Mouse (Mus musculus) myocyte (in vitro differentiated cells): ENCODE measurements around the gene Syde2. TPM values are rescaled to one million over a fixed set of nuclear protein-coding genes. Genes with fewer than 3 reads are reported as not detected.

ENCODE experiments used
- H3K27me3 ChIP-seq: one replicate; pipeline ENCODE4 v1.6.1; 2011; ENCODE audit not compliant: control insufficient read depth, insufficient read depth, insufficient read length
- H3K36me3 ChIP-seq: one replicate; pipeline ENCODE4 v1.6.1; 2011; ENCODE audit not compliant: control insufficient read depth, insufficient read depth
- H3K4me2 ChIP-seq: one replicate; pipeline ENCODE4 v1.6.1; 2011; ENCODE audit warnings: low read depth, control low read depth
- H3K4me3 ChIP-seq: one replicate; pipeline ENCODE4 v1.5.1; 2011; ENCODE audit warnings: mild to moderate bottlenecking, control low read depth, moderate library complexity
- H3K79me2 ChIP-seq: one replicate; pipeline ENCODE4 v1.6.1; 2011; ENCODE audit not compliant: control insufficient read depth, insufficient read depth
- H3ac ChIP-seq: one replicate; pipeline ENCODE4 v1.6.1; 2011; ENCODE audit not compliant: control insufficient read depth, insufficient read length
- CEBPB ChIP-seq: IDR thresholded peaks from 2 replicates; pipeline ENCODE4 v1.6.1; 2011; ENCODE audit warnings: mild to moderate bottlenecking, moderate library complexity; ENCODE audit not compliant: poor library complexity, insufficient read depth, severe bottlenecking
- E2F4 ChIP-seq: IDR thresholded peaks from one replicate; pipeline ENCODE4 v1.6.1; 2011; ENCODE audit warnings: mild to moderate bottlenecking, control low read depth, moderate library complexity; ENCODE audit not compliant: insufficient read depth
- MAX ChIP-seq: IDR thresholded peaks from one replicate; pipeline ENCODE4 v1.6.1; 2011; ENCODE audit warnings: low read depth, mild to moderate bottlenecking, control low read depth
- MYOD1 ChIP-seq, 3 experiments: IDR thresholded peaks; one replicate each; pipeline ENCODE4 v1.6.1; 2011; ENCODE audit warnings: control low read depth in 2 of 3, low read depth in 2 of 3, mild to moderate bottlenecking in 2 of 3, moderate library complexity in 1 of 3; ENCODE audit not compliant: insufficient read length in 2 of 3, control insufficient read depth in 1 of 3
- MYOG ChIP-seq, 3 experiments: IDR thresholded peaks; one replicate each; pipeline ENCODE4 v1.6.1; 2011; ENCODE audit warnings: control low read depth in 2 of 3, low read depth in 2 of 3, mild to moderate bottlenecking in 2 of 3; ENCODE audit not compliant: insufficient read length in 2 of 3, control insufficient read depth in 1 of 3, insufficient read depth in 1 of 3
- POLR2A ChIP-seq: IDR thresholded peaks from one replicate; pipeline ENCODE4 v1.6.1; 2011; ENCODE audit warnings: low read depth, mild to moderate bottlenecking, control low read depth, moderate library complexity; ENCODE audit not compliant: insufficient read length
- POLR2AphosphoS2 ChIP-seq: IDR thresholded peaks from one replicate; pipeline ENCODE4 v1.6.1; 2011; ENCODE audit warnings: low read depth, control low read depth; ENCODE audit not compliant: insufficient read length
- REST ChIP-seq: IDR thresholded peaks from one replicate; pipeline ENCODE4 v1.6.1; 2011; ENCODE audit warnings: mild to moderate bottlenecking, control low read depth, moderate library complexity; ENCODE audit not compliant: insufficient read depth, insufficient read length
- SRF ChIP-seq: IDR thresholded peaks from one replicate; pipeline ENCODE4 v1.6.1; 2011; ENCODE audit warnings: low read depth; ENCODE audit not compliant: control insufficient read depth, insufficient read length
- TCF12 ChIP-seq: IDR thresholded peaks from one replicate; pipeline ENCODE4 v1.6.1; 2011; ENCODE audit warnings: mild to moderate bottlenecking, control low read depth; ENCODE audit not compliant: poor library complexity, insufficient read depth, severe bottlenecking
- TCF3 ChIP-seq: IDR thresholded peaks from one replicate; pipeline ENCODE4 v1.6.1; 2011; ENCODE audit warnings: low read depth, control low read depth; ENCODE audit not compliant: insufficient read length
- USF1 ChIP-seq: IDR thresholded peaks from one replicate; pipeline ENCODE4 v1.6.1; 2011; ENCODE audit warnings: low read depth, mild to moderate bottlenecking, control low read depth, moderate library complexity
- polyA plus RNA-seq: library from polyadenylated mRNA; unstranded; fragments of >200 nt; fragmentation: generic; extraction: Trizol; gene quantifications from one replicate; pipeline ENCODE4 v1.2.1, GENCODE M21; 2012; ENCODE audit warnings: missing spikeins

Gene Syde2
- polyA plus RNA-seq, 1 experiment, result 0.73 TPM

GRCm38 (mm10) chr3:146053082-146053814 is 65.6 kb downstream of the Syde2 start:
- no peaks in the 10 kb centered on the region for H3K36me3 ChIP-seq
- no peak overlapping the region for H3ac ChIP-seq
- no peak overlapping the region for H3K4me2 ChIP-seq
- peaks cover 8% of the 10 kb centered on the region for H3K27me3 ChIP-seq
- TF ChIP-seq TCF12, result no peak
- no peak overlapping the region for H3K4me3 ChIP-seq
- no peaks in the 10 kb centered on the region for H3K79me2 ChIP-seq

- Histone ChIP-seq H3K4me3 (no peak overlapping the region), H3ac (no peak overlapping the region), H3K79me2 (no peaks in the 10 kb centered on the region), H3K4me2 (no peak overlapping the region), H3K36me3 (no peaks in the 10 kb centered on the region), H3K27me3 (peaks cover 8% of the 10 kb centered on the region)
- no peak for TF ChIP-seq E2F4
Observed at GRCm38 (mm10) chr3:146053873-146054272, 66.2 kb downstream of the Syde2 start.

- TF ChIP-seq MYOG (IDR thresholded peaks at IDR 0.05; ENCODE audit: control insufficient read depth in 1 of 3, insufficient read depth in 1 of 3, insufficient read length in 2 of 3, low read depth in 2 of 3) (no peak), TCF3 (no peak), POLR2AphosphoS2 (no peak), REST (no peak), USF1 (no peak), MAX (no peak), TCF12 (no peak), CEBPB (no peak), E2F4 (no peak), MYOD1 (IDR thresholded peaks at IDR 0.05; ENCODE audit: control insufficient read depth in 1 of 3, insufficient read length in 2 of 3, low read depth in 2 of 3) (no peak), POLR2A (no peak), SRF (no peak)
- H3K79me2 ChIP-seq, result no peaks in the 10 kb centered on the region
- H3K4me2 ChIP-seq, result no peak overlapping the region
- H3ac ChIP-seq, result no peak overlapping the region
- no peak overlapping the region for H3K4me3 ChIP-seq
- H3K36me3 ChIP-seq, result no peaks in the 10 kb centered on the region
- peaks cover 8% of the 10 kb centered on the region for H3K27me3 ChIP-seq
Observed at GRCm38 (mm10) chr3:146057131-146057530, 69.5 kb downstream of the Syde2 start.

- no peak overlapping the region for H3ac ChIP-seq
- H3K79me2 ChIP-seq, result no peaks in the 10 kb centered on the region
- H3K27me3 ChIP-seq, result peaks cover 8% of the 10 kb centered on the region
- no peaks in the 10 kb centered on the region for H3K36me3 ChIP-seq
- H3K4me3 ChIP-seq, result no peak overlapping the region
- H3K4me2 ChIP-seq, result no peak overlapping the region
- TF ChIP-seq MAX, result no peak
- no peak for TF ChIP-seq TCF12
- TF ChIP-seq REST, result no peak
- TF ChIP-seq POLR2A, result no peak
- no peak for TF ChIP-seq POLR2AphosphoS2
Observed at GRCm38 (mm10) chr3:146058263-146058662, 70.6 kb downstream of the Syde2 start.

GRCm38 (mm10) chr3:146059356-146059926 is 71.8 kb downstream of the Syde2 start:
- H3K79me2 ChIP-seq, result no peaks in the 10 kb centered on the region
- no peak overlapping the region for H3K4me2 ChIP-seq
- no peak overlapping the region for H3K4me3 ChIP-seq
- no peaks in the 10 kb centered on the region for H3K36me3 ChIP-seq
- no peak overlapping the region for H3ac ChIP-seq
- peaks cover 8% of the 10 kb centered on the region for H3K27me3 ChIP-seq
- TF ChIP-seq MAX (no peak), POLR2AphosphoS2 (no peak), MYOG (IDR thresholded peaks at IDR 0.05; ENCODE audit: control insufficient read depth in 1 of 3, insufficient read depth in 1 of 3, insufficient read length in 2 of 3, low read depth in 2 of 3) (no peak)

GRCm38 (mm10) chr3:146063146-146063545 is 75.5 kb downstream of the Syde2 start:
- H3K36me3 ChIP-seq, result no peaks in the 10 kb centered on the region
- no peak overlapping the region for H3ac ChIP-seq
- no peak overlapping the region for H3K4me3 ChIP-seq
- TF ChIP-seq TCF12 (no peak), SRF (no peak), MYOG (IDR thresholded peaks at IDR 0.05; ENCODE audit: control insufficient read depth in 1 of 3, insufficient read depth in 1 of 3, insufficient read length in 2 of 3, low read depth in 2 of 3) (no peak), POLR2AphosphoS2 (no peak), MAX (no peak), TCF3 (no peak), CEBPB (no peak), POLR2A (no peak), REST (no peak), USF1 (no peak), E2F4 (no peak), MYOD1 (IDR thresholded peaks at IDR 0.05; ENCODE audit: control insufficient read depth in 1 of 3, insufficient read length in 2 of 3, low read depth in 2 of 3) (no peak)
- no peaks in the 10 kb centered on the region for H3K27me3 ChIP-seq
- H3K4me2 ChIP-seq, result no peak overlapping the region
- no peaks in the 10 kb centered on the region for H3K79me2 ChIP-seq
